Mouse (Mus musculus): ENCODE measurements around the gene Plekhg5. TPM values are rescaled to one million over a fixed set of nuclear protein-coding genes. Genes with fewer than 3 reads are reported as not detected.

Plekhg5 gene
- polyA plus RNA-seq, 1 experiment from 2014 or later = 13.1 TPM

DNA sequence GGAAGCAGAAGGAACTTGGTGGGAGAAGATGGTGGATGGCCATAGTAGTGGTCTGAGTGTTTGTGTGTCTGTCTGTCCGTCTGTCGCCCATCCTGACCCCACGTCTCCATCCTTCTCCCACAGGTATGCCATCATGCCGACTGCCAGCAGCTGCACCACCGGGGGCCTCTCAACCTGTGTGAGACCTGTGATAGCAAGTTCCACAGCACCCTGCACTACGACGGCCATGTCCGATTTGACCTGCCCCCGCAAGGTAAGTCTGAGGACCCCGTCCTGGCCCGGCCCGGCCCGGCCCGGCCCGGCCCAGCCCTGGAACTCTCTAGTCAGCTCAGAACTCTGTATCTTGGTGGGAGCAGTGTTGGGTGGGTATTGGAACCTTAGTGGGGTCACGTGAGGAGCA lies 29.6 kb downstream of the Plekhg5 start:
- H3K9me3 ChIP-seq (replicated peaks; ENCODE audit: control insufficient read depth, low read length, poor library complexity, severe bottlenecking) = no peaks in the 10 kb centered on the region
- no peak overlapping the region for H3K9ac ChIP-seq (ENCODE audit: low read depth, low read length)
- no peaks in the 10 kb centered on the region for H3K4me1 ChIP-seq (ENCODE audit: control insufficient read depth, insufficient read depth, low read length)
- no peak overlapping the region for H3K27ac ChIP-seq (ENCODE audit: low read length)
- ATAC-seq = no peak
- H3K27me3 ChIP-seq (ENCODE audit: control insufficient read depth, insufficient read depth, low read depth, low read length) = no peaks in the 10 kb centered on the region
- 0 out of 2 replicates have a peak, but pooled peaks cover 5% of the 10 kb centered on the region for H3K36me3 ChIP-seq (ENCODE audit: control insufficient read depth, insufficient read depth, low read length)
- WGBS = 95% methylated on average over 16 of the region's 16 CpGs
- no peak overlapping the region for H3K4me2 ChIP-seq (ENCODE audit: low read length)
- H3K4me3 ChIP-seq (ENCODE audit: low read depth, low read length) = no peak overlapping the region

DNA sequence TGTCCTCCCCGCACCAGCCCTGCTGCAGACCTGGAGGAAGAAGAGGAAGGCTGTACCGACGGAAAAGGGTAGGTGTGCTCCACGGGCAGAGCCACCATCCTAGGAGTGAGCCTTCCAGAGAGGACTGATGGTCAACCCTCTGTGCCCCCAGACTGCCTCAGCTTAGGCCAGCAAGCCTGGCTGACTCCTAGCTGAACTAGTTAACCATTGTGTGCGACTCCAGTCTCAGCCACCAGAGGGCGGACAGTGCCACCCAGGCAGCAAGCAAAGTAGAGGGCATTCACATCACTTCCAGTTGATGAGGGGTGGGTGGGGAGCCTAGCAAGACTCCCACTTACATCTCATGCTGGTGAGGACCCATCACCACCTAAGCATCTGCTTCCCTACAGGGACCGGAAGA lies 30.7 kb downstream of the Plekhg5 start:
- ATAC-seq = no peak
- Histone ChIP-seq H3K4me1 (ENCODE audit: control insufficient read depth, insufficient read depth, low read length) (peaks cover 6% of the 10 kb centered on the region), H3K27ac (ENCODE audit: low read length) (no peak overlapping the region), H3K4me3 (ENCODE audit: low read depth, low read length) (no peak overlapping the region), H3K9me3 (replicated peaks; ENCODE audit: control insufficient read depth, low read length, poor library complexity, severe bottlenecking) (no peaks in the 10 kb centered on the region), H3K4me2 (ENCODE audit: low read length) (no peak overlapping the region), H3K27me3 (ENCODE audit: control insufficient read depth, insufficient read depth, low read depth, low read length) (no peaks in the 10 kb centered on the region), H3K9ac (ENCODE audit: low read depth, low read length) (no peak overlapping the region), H3K36me3 (ENCODE audit: control insufficient read depth, insufficient read depth, low read length) (0 out of 2 replicates have a peak, but pooled peaks cover 5% of the 10 kb centered on the region)
- WGBS = 36% methylated on average over 7 of the region's 7 CpGs

DNA sequence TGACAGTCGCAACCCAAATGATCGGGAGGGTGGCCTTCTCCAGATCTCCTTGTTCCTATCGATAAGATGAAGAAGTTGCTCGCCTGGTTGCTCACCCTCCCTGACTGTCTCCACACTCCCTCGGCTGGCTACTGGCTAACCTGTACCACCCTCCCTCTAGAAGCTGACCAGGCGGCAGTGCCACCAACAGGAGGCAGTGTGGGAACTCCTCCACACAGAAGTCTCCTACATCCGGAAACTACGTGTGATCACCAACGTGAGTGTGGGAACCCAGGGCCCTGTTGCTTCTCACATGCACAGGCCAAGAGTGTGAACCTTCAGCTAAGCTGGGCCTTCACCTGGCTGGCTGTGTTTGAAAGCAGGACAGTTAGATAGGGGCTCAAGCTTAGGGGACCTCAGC lies 34.4 kb downstream of the Plekhg5 start:
- Histone ChIP-seq H3K27ac (ENCODE audit: low read length) (no peak overlapping the region), H3K4me1 (ENCODE audit: control insufficient read depth, insufficient read depth, low read length) (peaks cover 16% of the 10 kb centered on the region), H3K27me3 (ENCODE audit: control insufficient read depth, insufficient read depth, low read depth, low read length) (no peaks in the 10 kb centered on the region), H3K4me2 (ENCODE audit: low read length) (no peak overlapping the region), H3K9me3 (replicated peaks; ENCODE audit: control insufficient read depth, low read length, poor library complexity, severe bottlenecking) (no peaks in the 10 kb centered on the region), H3K4me3 (ENCODE audit: low read depth, low read length) (no peak overlapping the region), H3K9ac (ENCODE audit: low read depth, low read length) (no peak overlapping the region), H3K36me3 (ENCODE audit: control insufficient read depth, insufficient read depth, low read length) (0 out of 2 replicates have a peak, but pooled peaks cover 5% of the 10 kb centered on the region)
- 61% methylated on average over 9 of the region's 9 CpGs for WGBS
- ATAC-seq = no peak

DNA sequence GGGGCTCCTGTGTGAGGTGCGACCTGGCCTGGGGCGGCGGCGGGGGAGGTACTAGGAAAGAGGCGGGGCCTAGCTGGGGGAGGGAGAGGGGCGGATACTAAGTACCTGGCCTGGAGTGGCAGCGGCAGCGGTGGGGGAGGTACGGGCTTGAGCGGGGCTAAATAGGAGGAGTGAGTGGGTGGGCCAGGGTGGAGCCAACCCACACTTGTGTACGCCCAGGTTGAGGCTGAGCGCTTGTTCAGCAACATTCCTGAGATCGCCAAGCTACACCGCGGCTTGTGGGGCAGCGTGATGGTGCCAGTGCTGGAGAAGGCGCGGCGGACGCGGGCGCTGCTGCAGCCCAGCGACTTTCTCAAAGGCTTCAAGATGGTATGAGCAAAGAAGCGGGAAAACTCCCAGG lies 35.2 kb downstream of the Plekhg5 start:
- peak overlapping the region; percentile 53 for H3K9ac ChIP-seq (ENCODE audit: low read depth, low read length)
- peaks cover 16% of the 10 kb centered on the region for H3K4me1 ChIP-seq (ENCODE audit: control insufficient read depth, insufficient read depth, low read length)
- peak overlapping the region; percentile 56 for H3K4me2 ChIP-seq (ENCODE audit: low read length)
- H3K36me3 ChIP-seq (ENCODE audit: control insufficient read depth, insufficient read depth, low read length) = peaks cover 5% of the 10 kb centered on the region
- no peaks in the 10 kb centered on the region for H3K27me3 ChIP-seq (ENCODE audit: control insufficient read depth, insufficient read depth, low read depth, low read length)
- 9% methylated on average over 24 of the region's 24 CpGs for WGBS
- H3K4me3 ChIP-seq (ENCODE audit: low read depth, low read length) = peak overlapping the region; percentile 31
- peak; percentile 49 for ATAC-seq
- H3K27ac ChIP-seq (ENCODE audit: low read length) = peak overlapping the region; percentile 68
- no peaks in the 10 kb centered on the region for H3K9me3 ChIP-seq (replicated peaks; ENCODE audit: control insufficient read depth, low read length, poor library complexity, severe bottlenecking)

GRCm38 (mm10) chr4:152107971-152108509 lies 35.7 kb downstream of the Plekhg5 start:
- no peaks in the 10 kb centered on the region for H3K27me3 ChIP-seq (ENCODE audit: control insufficient read depth, insufficient read depth, low read depth, low read length)
- H3K4me1 ChIP-seq (ENCODE audit: control insufficient read depth, insufficient read depth, low read length) = peaks cover 16% of the 10 kb centered on the region
- ATAC-seq = peak; percentile 93
- H3K27ac ChIP-seq (ENCODE audit: low read length) = peak overlapping the region; percentile 68
- peaks cover 8% of the 10 kb centered on the region for H3K36me3 ChIP-seq (ENCODE audit: control insufficient read depth, insufficient read depth, low read length)
- WGBS = 6% methylated on average over 30 of the region's 30 CpGs
- H3K9me3 ChIP-seq (replicated peaks; ENCODE audit: control insufficient read depth, low read length, poor library complexity, severe bottlenecking) = no peaks in the 10 kb centered on the region
- H3K9ac ChIP-seq (ENCODE audit: low read depth, low read length) = peak overlapping the region; percentile 53
- peak overlapping the region; percentile 31 for H3K4me3 ChIP-seq (ENCODE audit: low read depth, low read length)
- H3K4me2 ChIP-seq (ENCODE audit: low read length) = peak overlapping the region; percentile 56

DNA sequence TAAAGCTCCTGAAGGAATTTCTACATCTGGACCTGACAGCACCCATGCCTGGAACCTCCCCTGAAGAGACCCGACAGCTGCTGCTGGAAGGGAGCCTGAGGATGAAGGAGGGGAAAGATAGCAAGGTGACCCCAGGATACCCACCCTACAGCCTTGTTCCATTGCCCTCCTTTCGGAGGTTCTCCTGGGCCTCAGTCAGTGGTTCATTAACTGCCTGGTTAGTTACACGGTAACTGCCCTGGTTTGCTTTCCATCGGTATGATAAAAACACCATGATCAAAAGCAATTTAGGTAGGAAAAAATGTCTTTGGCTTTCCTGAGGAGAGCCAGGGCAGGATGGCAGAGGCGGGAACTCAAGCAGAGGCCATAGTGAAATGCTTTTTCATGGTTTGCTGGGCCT lies 36.4 kb downstream of the Plekhg5 start:
- Histone ChIP-seq H3K9ac (ENCODE audit: low read depth, low read length) (peak overlapping the region; percentile 53; the same call in 1 of the 2 replicates), H3K27me3 (ENCODE audit: control insufficient read depth, insufficient read depth, low read depth, low read length) (peaks cover 3% of the 10 kb centered on the region; the same call in 1 of the 2 replicates), H3K9me3 (replicated peaks; ENCODE audit: control insufficient read depth, low read length, poor library complexity, severe bottlenecking) (no peaks in the 10 kb centered on the region), H3K27ac (ENCODE audit: low read length) (peak overlapping the region; percentile 68; the same call in 1 of the 2 replicates), H3K4me3 (ENCODE audit: low read depth, low read length) (peak overlapping the region; percentile 31), H3K4me1 (ENCODE audit: control insufficient read depth, insufficient read depth, low read length) (peaks cover 16% of the 10 kb centered on the region), H3K4me2 (ENCODE audit: low read length) (peak overlapping the region; percentile 56), H3K36me3 (ENCODE audit: control insufficient read depth, insufficient read depth, low read length) (peaks cover 7% of the 10 kb centered on the region)
- peak; percentile 15; the same call in 1 of the 2 replicates for ATAC-seq
- WGBS = 80% methylated on average over 5 of the region's 5 CpGs

DNA sequence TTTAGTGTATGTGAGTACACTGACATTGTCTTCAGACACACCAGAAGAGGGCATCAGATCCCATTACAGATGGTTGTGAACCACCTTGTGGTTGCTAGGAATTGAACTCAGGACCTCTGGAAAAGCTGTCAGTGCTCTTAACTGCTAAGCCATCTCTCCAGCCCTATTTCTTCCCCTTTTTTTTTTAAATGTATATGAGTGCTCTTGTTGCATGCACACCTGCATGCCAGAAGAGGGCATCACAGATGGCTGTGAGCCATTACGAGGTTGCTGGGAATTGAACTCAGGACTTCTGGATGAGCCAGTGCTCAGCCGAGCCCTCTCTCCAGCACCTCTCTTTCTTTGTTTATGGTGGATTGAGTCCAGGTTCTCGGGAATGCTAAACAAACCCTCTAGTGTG lies 37.2 kb downstream of the Plekhg5 start:
- H3K4me3 ChIP-seq (ENCODE audit: low read depth, low read length) = no peak overlapping the region
- no peak for ATAC-seq
- WGBS = 84% methylated on average over 3 of the region's 3 CpGs
- peaks cover 16% of the 10 kb centered on the region for H3K4me1 ChIP-seq (ENCODE audit: control insufficient read depth, insufficient read depth, low read length)
- no peak overlapping the region for H3K9ac ChIP-seq (ENCODE audit: low read depth, low read length)
- no peak overlapping the region for H3K27ac ChIP-seq (ENCODE audit: low read length)
- H3K9me3 ChIP-seq (replicated peaks; ENCODE audit: control insufficient read depth, low read length, poor library complexity, severe bottlenecking) = no peaks in the 10 kb centered on the region
- H3K27me3 ChIP-seq (ENCODE audit: control insufficient read depth, insufficient read depth, low read depth, low read length) = peaks cover 11% of the 10 kb centered on the region; the same call in 1 of the 2 replicates
- peaks cover 12% of the 10 kb centered on the region for H3K36me3 ChIP-seq (ENCODE audit: control insufficient read depth, insufficient read depth, low read length)
- H3K4me2 ChIP-seq (ENCODE audit: low read length) = no peak overlapping the region

DNA sequence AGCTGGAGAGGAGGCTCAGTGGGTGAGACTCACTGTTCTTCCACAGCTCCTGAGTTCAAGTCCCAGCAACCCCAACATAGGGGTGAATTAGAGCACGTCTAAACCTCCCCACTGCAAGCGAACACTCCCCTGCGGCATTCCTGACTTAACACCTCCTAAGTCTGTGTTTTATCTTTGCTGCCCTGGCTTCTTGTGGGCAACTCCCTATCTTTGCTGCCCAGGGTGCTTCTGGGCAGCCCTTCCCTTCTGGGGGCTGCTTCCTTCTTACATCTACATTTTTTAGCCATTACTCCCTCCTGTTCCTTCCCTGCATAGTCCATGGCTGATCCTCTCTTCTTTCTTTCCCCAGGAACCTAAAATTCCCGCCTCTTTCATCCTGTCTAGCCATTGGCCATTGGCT lies 38.4 kb downstream of the Plekhg5 start:
- H3K36me3 ChIP-seq (ENCODE audit: control insufficient read depth, insufficient read depth, low read length) = peaks cover 12% of the 10 kb centered on the region
- 87% methylated on average over 4 of the region's 4 CpGs for WGBS
- H3K9me3 ChIP-seq (replicated peaks; ENCODE audit: control insufficient read depth, low read length, poor library complexity, severe bottlenecking) = no peaks in the 10 kb centered on the region
- no peak overlapping the region for H3K4me2 ChIP-seq (ENCODE audit: low read length)
- H3K4me1 ChIP-seq (ENCODE audit: control insufficient read depth, insufficient read depth, low read length) = peaks cover 16% of the 10 kb centered on the region
- no peak overlapping the region for H3K9ac ChIP-seq (ENCODE audit: low read depth, low read length)
- peaks cover 22% of the 10 kb centered on the region for H3K27me3 ChIP-seq (ENCODE audit: control insufficient read depth, insufficient read depth, low read depth, low read length)
- H3K4me3 ChIP-seq (ENCODE audit: low read depth, low read length) = no peak overlapping the region
- no peak for ATAC-seq
- H3K27ac ChIP-seq (ENCODE audit: low read length) = no peak overlapping the region

DNA sequence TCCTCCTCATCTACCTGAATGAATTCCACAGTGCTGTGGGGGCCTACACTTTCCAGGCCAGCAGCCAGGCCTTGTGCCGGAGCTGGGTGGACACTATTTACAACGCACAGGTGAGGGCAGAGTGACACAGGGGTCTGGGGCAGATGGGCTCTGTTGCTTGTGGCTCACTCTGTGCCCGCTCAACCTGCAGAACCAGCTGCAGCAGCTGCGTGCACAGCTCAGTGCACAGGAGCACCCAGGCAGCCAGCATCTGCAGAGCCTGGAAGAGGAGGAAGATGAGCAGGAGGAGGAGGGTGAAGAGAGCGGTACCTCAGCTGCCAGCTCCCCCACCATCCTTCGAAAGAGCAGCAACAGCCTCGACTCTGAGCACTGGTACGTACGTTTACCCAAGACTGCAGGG lies 40.0 kb downstream of the Plekhg5 start:
- Histone ChIP-seq H3K9ac (ENCODE audit: low read depth, low read length) (no peak overlapping the region), H3K36me3 (ENCODE audit: control insufficient read depth, insufficient read depth, low read length) (peaks cover 12% of the 10 kb centered on the region), H3K9me3 (replicated peaks; ENCODE audit: control insufficient read depth, low read length, poor library complexity, severe bottlenecking) (no peaks in the 10 kb centered on the region), H3K4me1 (ENCODE audit: control insufficient read depth, insufficient read depth, low read length) (peaks cover 16% of the 10 kb centered on the region), H3K4me3 (ENCODE audit: low read depth, low read length) (no peak overlapping the region), H3K27ac (ENCODE audit: low read length) (no peak overlapping the region), H3K27me3 (ENCODE audit: control insufficient read depth, insufficient read depth, low read depth, low read length) (peaks cover 36% of the 10 kb centered on the region), H3K4me2 (ENCODE audit: low read length) (no peak overlapping the region)
- 65% methylated on average over 9 of the region's 9 CpGs for WGBS
- ATAC-seq = no peak

Measured in midbrain, embryonic 16.5 days (tissue).